Mouse (Mus musculus) myocyte (in vitro differentiated cells): ENCODE data around the gene Adcy9.

Experiments
- CEBPB ChIP-seq: IDR thresholded peaks from 2 replicates; pipeline ENCODE4 v1.6.1; 2011; ENCODE audit warnings: mild to moderate bottlenecking, moderate library complexity; ENCODE audit not compliant: poor library complexity, insufficient read depth, severe bottlenecking
- E2F4 ChIP-seq: IDR thresholded peaks from one replicate; pipeline ENCODE4 v1.6.1; 2011; ENCODE audit warnings: mild to moderate bottlenecking, control low read depth, moderate library complexity; ENCODE audit not compliant: insufficient read depth
- MAX ChIP-seq: IDR thresholded peaks from one replicate; pipeline ENCODE4 v1.6.1; 2011; ENCODE audit warnings: low read depth, mild to moderate bottlenecking, control low read depth
- MYOD1 ChIP-seq, 3 experiments: IDR thresholded peaks; one replicate each; pipeline ENCODE4 v1.6.1; 2011; ENCODE audit warnings: control low read depth in 2 of 3, low read depth in 2 of 3, mild to moderate bottlenecking in 2 of 3, moderate library complexity in 1 of 3; ENCODE audit not compliant: insufficient read length in 2 of 3, control insufficient read depth in 1 of 3
- MYOG ChIP-seq, 3 experiments: IDR thresholded peaks; one replicate each; pipeline ENCODE4 v1.6.1; 2011; ENCODE audit warnings: control low read depth in 2 of 3, low read depth in 2 of 3, mild to moderate bottlenecking in 2 of 3; ENCODE audit not compliant: insufficient read length in 2 of 3, control insufficient read depth in 1 of 3, insufficient read depth in 1 of 3
- POLR2A ChIP-seq: IDR thresholded peaks from one replicate; pipeline ENCODE4 v1.6.1; 2011; ENCODE audit warnings: low read depth, mild to moderate bottlenecking, control low read depth, moderate library complexity; ENCODE audit not compliant: insufficient read length
- POLR2AphosphoS2 ChIP-seq: IDR thresholded peaks from one replicate; pipeline ENCODE4 v1.6.1; 2011; ENCODE audit warnings: low read depth, control low read depth; ENCODE audit not compliant: insufficient read length
- REST ChIP-seq: IDR thresholded peaks from one replicate; pipeline ENCODE4 v1.6.1; 2011; ENCODE audit warnings: mild to moderate bottlenecking, control low read depth, moderate library complexity; ENCODE audit not compliant: insufficient read depth, insufficient read length
- SRF ChIP-seq: IDR thresholded peaks from one replicate; pipeline ENCODE4 v1.6.1; 2011; ENCODE audit warnings: low read depth; ENCODE audit not compliant: control insufficient read depth, insufficient read length
- TCF12 ChIP-seq: IDR thresholded peaks from one replicate; pipeline ENCODE4 v1.6.1; 2011; ENCODE audit warnings: mild to moderate bottlenecking, control low read depth; ENCODE audit not compliant: poor library complexity, insufficient read depth, severe bottlenecking
- TCF3 ChIP-seq: IDR thresholded peaks from one replicate; pipeline ENCODE4 v1.6.1; 2011; ENCODE audit warnings: low read depth, control low read depth; ENCODE audit not compliant: insufficient read length
- USF1 ChIP-seq: IDR thresholded peaks from one replicate; pipeline ENCODE4 v1.6.1; 2011; ENCODE audit warnings: low read depth, mild to moderate bottlenecking, control low read depth, moderate library complexity

- TF ChIP-seq USF1 (no peak), POLR2A (no peak), TCF12 (no peak), MAX (no peak), POLR2AphosphoS2 (no peak), CEBPB (no peak), E2F4 (no peak), SRF (no peak), MYOD1 (IDR thresholded peaks at IDR 0.05; ENCODE audit: control insufficient read depth in 1 of 3, insufficient read length in 2 of 3, low read depth in 2 of 3) (no peak), MYOG (IDR thresholded peaks at IDR 0.05; ENCODE audit: control insufficient read depth in 1 of 3, insufficient read depth in 1 of 3, insufficient read length in 2 of 3, low read depth in 2 of 3) (peak in 1 of 3 experiments; percentile 23), REST (no peak), TCF3 (no peak)
Measured at GRCm38 (mm10) chr16:4469599-4470352, 49.5 kb upstream of the Adcy9 start.
